Mouse (Mus musculus) spleen, adult 12 weeks (tissue): Measurements from ENCODE around the gene Ctu1.
"Not testable (repeated sequence)": the region's sequence is repeated elsewhere in the genome, so short reads cannot be mapped to it uniquely, and the experiment has no call there.

ENCODE experiments used
- DNase-seq: peaks from one replicate; pipeline ENCODE4 v3.0.0; 2022; ENCODE audit warnings: low spot score

The Ctu1 gene

DNA sequence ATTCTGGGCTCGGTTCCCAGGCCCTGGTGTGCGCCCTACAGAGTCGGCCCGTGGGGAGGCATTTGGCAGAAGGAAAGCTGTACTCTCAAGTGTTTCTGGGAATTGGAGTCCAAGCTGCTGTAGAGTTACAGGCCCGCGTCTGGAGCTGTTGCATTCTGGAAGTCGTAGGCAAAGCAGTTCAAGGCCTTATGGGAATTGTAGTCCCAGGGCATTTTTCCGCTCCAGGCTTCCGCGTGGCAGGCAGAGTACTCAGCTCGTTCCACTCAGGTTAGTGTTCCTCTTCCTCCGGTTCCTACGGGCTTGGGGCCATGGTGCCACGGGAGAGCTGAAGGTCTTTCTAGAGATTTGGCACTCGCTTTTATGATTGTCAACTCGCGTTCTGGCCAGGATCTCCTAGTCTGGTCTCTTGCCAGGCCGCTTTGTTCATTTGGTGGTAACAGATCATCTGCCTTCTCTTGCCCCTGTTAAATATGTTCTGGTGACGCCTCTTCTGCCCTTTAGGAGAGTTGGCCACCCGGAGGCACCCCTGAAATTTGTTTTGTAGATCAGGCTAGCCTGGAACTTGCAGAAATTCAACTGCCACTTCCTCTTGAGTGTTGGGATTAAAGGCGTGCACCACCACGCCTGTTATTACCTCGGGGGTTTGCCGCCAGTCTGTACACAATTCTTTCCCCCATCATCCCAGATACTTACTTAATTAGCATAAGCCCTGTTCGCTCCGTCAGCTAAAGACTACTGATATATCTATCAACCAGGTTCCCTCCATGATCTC, at the start of gene Ctu1:
Gene Ctu1 (plus strand): TSS at position 208 of the 772 bp plus-strand sequence.
- DNase-seq, result peak; percentile 60

DNA sequence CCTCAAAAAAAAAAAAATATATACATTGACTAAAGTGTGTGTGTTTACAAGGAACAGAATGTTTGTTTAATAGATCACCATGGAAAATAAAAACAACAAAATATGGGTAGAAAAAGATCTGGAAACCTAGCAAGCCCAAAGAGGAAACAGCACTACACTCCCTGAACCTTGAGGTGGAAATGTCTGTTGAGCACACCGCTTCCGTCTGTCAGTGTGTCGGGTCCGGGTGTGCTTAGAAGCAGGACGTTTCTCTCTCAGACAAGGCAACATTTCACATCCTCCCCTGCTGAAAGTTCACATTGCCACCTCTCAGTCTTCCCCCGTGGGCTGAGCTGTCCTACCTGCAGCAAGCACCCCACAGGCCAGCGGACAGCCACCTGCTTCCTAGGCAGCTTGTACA, 48.9 kb upstream of the Ctu1 start:
- no peak for DNase-seq

DNA sequence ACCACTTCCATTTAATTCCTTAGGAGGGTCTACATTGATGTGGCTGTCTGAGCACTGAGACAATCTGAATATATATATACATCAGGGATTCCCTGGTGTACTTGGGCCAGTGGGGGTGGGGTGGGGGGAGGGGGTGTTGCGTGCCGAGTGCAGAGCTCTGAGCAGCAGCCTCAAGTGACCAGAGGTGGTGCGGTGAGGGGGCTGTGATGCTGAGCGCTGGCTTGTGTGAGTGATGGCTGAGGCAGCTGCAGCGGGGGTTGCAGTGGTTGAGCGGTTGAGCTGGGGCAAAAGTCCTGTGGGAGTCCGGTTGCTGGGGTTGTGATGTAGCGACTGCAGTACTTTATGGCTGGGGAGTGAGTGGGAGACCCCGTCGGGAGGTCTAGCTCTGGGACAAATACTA, 48.0 kb upstream of the Ctu1 start:
- DNase-seq, result no peak

DNA sequence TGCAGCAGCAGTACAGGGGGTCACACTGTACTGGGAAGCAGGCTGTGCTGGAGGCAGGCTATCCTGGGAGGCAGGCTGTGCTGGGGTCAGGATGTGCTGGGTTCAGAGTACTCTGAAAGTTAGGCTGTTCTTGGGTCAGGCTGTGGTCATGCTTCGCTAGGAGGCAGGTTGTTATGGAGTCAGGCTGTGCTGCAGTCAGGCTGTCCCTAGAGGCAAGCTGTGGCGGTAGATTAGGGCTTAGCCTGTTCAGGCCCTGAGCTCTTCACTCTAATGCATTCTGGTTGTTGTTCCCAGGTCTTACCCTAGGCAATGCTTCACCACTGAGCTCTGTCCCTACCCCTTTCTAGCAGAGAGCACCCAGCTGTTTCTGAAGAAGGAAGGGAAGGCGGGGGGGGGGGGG, 46.8 kb upstream of the Ctu1 start:
- DNase-seq, result no peak

DNA sequence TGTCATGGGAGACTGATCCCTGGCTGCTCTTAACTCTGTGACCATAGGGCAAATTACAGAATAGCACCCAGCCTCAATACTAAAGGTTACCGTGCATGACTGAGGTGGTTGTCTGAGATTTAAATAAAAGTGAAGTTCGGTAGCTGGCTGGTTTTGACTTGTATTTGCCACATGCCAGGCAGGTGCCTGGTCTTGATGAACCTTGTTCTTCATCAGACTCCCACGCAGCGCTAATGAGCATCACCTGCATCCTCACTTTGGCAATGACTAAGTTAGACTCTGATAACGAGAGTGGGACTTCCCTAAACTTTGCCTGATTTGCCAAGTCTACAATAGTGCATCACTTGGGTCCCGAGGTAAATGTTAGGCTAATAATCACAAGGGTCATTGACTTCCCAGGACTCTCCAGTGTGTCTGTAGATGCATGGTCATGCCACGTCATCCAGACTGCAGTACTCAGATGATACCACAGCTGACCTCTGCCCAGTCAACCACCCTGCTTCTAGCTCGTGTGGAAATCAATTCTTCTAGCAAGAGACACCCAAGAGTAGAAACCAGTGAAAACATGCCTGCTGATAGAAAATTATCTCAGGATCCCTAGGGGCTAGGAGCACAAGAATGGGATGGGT, 45.9 kb upstream of the Ctu1 start:
- no peak for DNase-seq

DNA sequence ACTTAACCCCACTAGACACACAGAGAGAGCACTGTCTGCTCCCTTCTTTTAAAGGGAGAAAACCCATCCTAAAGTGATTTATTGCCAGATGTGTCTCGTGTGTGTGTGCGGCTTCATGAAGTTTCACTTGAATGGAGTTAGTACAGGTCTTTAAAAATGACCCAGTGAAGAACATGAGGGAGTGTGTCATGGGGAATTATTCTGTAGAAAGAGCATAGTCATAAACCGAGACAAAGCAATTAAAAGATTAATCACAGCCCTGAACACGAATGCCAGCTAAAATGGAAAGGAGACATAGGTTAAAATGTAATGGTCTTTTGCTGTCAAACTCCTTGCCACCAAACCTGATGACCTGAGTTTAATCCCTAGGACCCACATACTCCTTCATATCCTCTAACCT, 37.9 kb upstream of the Ctu1 start:
- no peak for DNase-seq

DNA sequence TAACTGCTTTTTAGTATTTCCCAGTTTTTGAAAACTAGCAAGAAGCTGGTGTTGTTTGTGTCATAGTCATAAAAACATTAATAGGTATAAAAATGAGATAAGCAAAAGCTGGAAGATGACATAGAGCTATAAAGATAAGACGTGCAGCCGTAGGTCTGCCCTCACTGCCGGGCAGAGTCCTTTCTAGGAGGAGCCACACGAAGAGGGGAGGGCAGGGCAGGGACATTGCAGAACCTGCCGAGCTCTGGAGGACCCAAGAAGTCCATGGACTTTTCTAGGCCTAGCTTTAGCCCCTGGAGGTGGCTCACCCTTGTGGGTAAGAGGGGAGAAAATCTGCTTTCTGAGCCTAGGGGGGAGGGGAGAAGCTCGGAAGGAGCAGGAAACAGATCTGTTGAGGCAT, 37.3 kb upstream of the Ctu1 start, which contains the start of gene Ceacam18:
Gene Ceacam18 (plus strand): TSS at position 208 of the 400 bp plus-strand sequence.
- DNase-seq, result no peak

DNA sequence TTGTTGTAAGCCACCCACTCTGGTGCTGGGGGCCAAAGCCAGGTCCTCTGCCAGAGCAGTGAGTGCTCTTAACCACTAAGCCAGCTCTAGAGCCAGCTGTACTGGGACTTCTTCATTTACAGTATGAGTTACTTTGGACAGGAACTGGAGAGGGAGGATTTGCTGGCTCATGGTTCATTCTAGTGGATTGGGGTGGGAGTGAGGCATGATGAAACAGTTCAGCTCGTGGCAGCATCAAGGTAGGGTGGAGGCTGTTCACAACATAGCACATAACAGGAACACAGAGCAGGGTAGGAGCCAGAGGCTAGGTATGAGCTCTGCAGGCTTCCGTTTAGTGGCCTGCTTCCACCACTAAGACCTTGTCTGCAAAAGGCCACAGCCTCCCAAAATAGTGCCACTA, 35.6 kb upstream of the Ctu1 start:
- DNase-seq, result no peak

DNA sequence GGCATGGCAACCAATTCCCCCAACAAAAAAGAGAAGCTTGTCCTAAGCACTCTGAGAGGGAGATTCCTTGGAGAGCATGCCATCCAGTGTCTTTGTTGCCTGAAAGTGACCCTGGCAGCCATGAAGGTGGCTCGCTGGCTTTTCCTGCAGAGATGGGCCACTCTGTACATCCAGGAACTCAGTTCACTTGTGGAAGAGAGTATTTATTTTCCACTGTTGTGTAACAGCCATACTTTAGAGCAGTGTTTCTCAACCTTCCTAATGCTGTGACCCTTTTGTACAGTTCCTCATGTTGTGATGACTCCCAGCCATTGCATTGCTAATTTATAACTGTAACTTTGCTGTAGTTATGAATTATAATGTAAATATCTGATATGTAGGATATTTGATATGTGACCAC, 34.7 kb upstream of the Ctu1 start:
- no peak for DNase-seq

DNA sequence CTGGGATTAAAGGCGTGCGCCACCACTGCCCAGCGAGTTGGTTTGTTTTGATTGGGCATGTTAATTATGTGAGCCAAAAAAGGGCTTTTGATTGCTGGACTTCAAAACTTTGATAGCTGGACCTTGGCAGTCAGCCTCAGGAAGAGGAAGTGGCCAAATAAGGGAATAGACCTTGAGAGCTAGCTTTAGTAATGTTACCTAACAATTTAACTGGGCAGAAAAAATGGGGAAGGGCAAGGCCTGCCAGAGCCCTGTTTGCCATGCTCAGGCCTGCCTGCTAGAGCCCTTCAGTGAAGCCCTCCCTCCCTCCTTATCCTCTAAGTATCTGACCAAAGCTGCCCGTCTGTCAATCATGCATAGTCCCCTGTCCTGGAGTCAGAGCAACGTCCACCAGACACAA, 29.2 kb upstream of the Ctu1 start:
- no peak for DNase-seq

DNA sequence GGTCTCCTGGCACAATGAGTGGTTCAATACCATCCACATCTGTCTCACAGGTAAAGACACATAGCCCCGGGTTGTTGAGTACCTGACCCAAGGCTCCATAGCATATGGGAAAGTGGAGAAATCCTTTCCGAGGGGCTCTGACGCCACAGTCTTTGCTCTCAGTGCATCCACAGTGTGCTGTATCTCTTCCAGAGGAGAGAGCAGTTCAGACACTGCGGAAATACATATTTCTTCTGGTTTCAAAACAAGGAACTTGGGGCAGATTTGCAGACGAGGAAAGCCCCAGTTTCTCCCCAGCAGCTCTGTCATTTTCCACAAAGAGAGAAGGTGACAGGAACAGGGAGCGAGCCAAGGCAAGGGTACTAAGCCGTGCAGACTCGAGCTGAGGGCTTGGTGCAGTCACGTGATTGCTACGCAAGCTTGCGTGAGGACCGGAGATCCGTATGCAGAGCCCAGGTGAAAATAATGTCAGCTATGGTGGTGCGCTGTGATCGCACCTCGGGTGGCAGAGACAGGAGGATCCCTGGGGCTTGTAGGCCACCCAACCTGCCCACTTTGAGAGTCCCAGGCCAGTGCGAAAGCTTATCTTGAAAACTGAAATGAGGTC, 28.7 kb upstream of the Ctu1 start:
- DNase-seq, result no peak

DNA sequence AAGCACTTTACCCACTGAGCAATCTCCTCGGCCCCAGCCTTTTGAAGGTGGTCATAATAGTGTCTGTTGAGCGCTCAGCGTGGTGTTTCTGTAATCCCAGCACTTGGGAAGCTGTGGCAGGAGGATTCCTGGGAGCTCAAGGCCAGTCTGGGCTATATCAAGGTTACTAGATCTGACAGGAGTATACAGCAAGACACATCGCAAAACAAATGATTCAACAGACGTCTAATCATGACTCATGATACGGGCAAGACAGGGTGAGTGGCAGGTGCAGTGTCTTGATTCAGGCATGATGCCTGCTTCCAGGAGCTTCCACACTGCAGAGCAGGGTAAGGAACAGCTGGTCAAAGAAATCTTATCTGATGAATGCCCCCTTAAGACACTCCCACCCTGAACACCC, 19.1 kb upstream of the Ctu1 start:
- DNase-seq, result no peak

DNA sequence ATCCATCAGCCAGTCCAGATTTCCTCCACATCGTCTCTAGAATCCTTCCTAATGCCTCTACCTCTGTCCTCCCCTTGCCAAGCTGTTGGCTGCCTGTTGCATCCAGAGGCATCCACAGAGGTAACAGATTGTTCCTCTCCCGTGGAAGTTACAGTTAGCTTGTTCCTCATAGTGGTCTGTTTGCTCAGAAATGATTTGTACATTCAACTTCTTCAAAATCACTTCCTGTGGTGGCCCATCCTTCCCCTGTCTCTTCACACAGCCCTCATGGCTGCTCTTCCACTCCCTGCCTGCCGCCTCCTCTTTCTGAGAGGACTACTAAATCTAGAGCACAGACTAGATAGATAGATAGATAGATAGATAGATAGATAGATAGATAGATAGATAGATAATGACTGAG, 17.3 kb upstream of the Ctu1 start:
- no peak for DNase-seq

DNA sequence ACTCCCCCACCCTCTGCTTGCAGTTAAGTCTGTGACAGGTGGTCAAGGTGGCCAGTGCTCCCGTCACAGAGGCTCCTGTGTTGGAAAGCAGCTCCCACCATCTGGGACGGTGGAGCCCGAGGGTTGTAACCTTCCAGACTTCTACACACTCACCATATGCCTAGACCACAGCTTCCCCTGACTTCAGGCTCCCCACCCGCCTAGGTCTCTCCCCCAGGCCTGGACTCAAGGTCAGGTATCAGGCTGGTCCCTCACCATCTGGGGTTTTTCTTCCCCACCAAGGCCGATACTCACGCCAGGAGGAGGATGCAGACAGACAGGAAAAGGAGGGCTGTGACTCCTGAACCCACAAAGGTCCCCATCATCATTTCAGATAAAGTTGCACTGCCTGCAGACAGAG, 15.6 kb upstream of the Ctu1 start:
- DNase-seq, result no peak

DNA sequence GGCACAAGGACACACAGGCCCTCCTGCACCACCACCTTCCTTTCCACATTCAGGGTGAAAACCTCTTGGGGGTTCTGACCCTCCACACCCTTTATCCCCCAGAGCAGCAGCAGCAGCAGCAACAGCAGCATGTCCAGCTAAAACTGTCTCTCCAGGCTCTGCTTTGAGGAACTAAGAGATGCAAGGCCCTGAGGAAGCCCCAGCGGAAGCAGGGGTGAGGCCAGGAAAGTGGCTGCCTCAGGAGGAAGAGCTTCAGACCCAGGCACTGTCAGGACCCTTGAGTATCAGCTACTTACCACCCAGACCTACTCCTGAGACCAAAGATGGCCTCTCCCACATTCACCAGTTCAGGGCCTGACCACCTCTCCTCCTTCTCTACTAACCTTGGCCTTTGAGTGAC, 11.8 kb upstream of the Ctu1 start, which contains the start of gene Siglece:
Gene Siglece (minus strand): TSS at position 160 of the 400 bp plus-strand sequence.
- no peak for DNase-seq

DNA sequence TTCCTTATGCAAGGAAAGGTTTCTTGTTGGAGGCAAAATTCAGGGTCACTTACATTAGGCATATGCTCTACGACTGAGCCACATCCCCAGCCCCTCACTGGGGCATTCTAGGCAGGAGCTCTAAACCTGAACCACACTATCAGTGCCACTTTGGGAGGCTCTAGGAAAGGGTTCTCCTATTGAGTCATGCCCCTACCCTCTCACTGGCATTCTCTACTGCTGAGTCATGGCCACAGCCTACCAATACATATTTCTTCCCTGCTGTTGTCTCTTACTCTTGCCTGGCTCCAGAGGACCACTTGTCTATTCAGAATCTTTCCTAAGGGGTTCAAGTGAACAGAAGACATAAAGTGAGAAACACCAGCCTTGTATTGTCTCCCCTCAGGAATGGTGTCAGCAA, 9.0 kb upstream of the Ctu1 start:
- DNase-seq, result no peak

DNA sequence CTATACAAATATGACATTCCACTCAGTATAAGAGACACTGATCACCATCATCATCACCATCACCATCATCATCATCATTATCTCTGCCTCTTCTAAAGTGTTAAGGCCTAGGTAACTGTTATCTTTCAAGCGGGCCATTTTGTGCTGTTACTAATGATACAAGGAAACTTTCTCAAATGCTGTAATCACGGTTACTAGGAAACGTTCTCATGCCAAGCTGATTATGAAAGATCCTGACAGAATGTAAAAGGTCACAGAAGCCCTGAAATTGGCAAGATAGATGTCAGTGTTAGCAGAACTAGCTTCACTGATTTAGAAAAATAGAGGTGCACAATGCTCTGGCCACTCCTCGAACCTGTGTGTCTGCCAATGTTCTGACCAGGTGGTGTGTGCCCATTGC, 4.6 kb upstream of the Ctu1 start:
- DNase-seq, result not testable (repeated sequence)

DNA sequence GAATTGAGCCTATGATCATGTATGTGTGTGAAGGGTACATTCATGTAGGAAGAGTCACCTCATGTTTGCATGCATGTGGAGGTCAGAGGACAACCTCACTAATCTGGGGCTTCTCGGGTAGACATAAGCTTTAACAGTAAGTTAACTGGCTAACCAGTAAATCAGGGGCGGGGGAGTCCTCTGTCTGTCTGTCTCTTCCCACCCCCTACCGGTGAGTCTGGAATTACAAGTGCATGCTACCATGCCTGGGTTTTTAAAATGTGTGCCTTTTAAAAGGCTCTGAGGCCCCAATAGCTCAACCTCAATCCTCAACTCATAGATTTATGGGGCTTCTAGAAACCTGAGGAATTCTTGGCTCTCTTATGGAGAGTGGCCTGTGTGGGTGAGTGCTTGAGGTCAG, 3.2 kb upstream of the Ctu1 start:
- no peak for DNase-seq

DNA sequence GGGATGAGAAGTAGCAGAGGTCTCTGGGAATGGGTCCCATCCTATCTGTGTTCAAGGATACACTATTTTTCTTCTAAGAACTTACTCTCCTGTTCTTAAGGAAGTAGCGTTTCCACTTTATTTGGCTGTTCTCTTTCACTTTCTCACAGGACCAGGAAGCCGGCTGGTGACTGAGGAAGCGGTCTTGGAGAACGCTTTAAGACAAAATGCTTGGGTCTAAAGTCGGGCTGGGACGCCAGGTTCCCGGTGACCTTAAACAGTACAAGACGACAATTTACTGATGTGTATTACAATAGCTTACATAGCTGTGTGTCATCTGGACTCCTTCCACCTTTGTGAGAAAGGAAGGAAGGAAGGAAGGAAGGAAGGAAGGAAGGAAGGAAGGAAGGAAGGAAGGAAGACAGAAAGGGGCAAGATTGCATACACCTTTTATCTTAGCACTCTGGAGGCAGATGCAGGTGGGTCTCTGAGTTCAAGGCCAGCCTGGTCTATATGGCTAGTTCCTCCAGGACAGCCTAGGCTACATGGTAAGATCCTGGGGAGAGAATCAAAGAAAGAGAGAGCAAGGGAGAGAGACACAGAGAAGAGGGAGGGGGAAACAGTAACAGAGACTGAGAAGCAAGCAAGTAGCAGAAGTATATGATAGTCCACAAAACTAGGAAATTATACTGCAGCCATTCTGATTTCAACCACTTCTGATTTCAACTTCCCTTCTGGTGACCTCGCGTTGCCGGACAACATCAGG, 580 bp upstream of the Ctu1 start:
- DNase-seq, result no peak

DNA sequence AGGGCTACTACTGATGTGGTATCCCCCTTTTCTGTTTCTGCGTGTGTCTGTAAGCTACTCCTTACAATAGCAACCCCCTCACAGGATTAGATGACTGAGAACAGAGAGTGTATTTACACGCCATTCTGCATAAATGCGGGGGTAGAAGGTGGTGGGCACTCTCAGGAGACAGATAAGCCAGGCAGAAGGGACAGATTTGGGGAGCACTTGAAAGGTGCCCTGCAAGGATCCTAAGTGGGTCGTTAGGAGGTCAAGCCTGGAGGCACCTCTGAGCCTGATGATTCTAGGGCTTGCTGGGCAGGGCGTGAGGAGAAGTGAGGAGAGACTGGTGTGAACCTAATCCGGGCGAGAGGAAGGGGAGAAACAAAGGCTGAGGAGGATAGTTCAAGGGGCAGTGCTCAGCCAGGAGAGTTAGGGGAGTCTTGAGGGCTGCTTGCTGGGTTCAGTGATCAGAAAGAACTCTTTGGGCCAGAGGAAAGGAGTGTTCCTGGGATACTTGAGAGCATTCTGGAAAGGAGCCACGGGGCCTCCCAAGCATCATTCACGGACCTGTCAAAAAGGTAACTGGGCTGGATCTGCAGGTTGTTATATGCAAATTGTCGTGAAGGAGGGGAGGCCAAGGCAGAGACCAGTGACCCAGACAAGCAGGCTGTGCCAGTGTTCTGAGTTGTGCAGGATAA, 905 bp downstream of the Ctu1 start:
- no peak for DNase-seq

DNA sequence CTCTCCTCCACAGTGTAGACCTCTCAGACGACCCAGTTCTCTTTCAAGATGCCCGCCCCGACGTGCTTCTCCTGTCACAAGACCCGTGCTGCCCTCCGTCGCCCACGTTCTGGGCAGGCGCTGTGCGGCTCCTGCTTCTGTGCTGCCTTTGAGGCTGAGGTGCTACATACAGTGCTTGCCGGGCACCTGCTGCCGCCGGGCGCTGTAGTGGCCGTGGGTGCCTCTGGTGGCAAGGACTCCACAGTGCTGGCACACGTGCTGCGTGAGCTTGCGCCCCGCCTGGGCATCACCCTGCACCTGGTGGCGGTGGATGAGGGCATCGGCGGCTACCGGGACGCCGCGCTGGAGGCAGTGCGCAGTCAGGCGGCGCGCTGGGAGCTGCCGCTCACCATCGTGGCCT, 3.3 kb downstream of the Ctu1 start:
- no peak for DNase-seq

DNA sequence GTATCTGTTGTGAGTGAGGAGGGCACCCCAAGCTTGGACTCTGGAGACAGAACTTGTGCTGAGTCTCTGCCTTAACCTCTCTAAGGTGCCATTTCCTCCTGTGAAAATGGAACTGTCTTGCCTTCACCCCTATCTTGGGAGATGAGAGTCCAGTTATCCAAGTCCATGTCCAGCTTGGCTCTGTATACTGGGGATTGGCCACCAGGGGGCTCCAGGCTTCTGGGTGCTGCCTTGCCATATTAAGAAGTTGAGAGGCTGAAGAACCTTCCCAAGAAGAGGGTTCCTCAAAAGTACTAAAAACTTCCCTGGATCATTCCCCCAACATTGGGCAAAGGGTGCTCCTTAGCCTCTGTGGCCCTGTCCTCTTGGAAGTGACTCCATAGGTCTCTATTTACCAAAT, 6.7 kb downstream of the Ctu1 start:
- DNase-seq, result no peak
